Mouse (Mus musculus): ENCODE measurements around the gene Plekha8. TPM values are rescaled to one million over a fixed set of nuclear protein-coding genes. Genes with fewer than 3 reads are reported as not detected.

Plekha8 gene
- polyA plus RNA-seq, 1 experiment from 2014 or later, result 12.2 TPM

DNA sequence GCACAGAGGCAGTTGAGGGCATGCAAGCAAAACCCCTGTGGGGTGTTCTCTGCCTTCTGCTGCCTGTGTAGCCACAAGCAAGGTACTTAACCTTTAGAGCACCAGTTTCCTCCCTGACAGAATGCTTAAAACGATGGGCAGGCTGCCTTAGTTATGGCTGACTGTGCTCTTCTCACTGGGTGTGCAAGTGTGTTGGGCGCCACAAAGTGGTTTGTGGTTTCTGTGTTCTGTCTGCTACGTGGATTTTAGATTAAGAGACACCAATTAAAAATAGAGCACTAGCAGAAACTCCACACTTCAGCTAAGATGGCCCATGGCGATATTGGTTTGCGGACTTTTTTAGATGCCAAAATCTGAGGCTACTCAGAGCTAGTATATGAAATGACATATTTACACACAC, 90.2 kb downstream of the Plekha8 start:
- Histone ChIP-seq H3K27ac (ENCODE audit: low read depth, low read length) (no peak overlapping the region), H3K4me2 (ENCODE audit: low read depth, low read length) (no peak overlapping the region), H3K9ac (replicated peaks; ENCODE audit: low read depth, low read length) (no peak overlapping the region), H3K4me3 (ENCODE audit: low read depth, low read length) (no peak overlapping the region), H3K36me3 (ENCODE audit: control insufficient read depth, insufficient read depth, low read length) (no peaks in the 10 kb centered on the region), H3K4me1 (ENCODE audit: control insufficient read depth, insufficient read depth, low read length) (peaks cover 12% of the 10 kb centered on the region), H3K27me3 (ENCODE audit: control insufficient read depth, insufficient read depth, low read length) (no peaks in the 10 kb centered on the region), H3K9me3 (ENCODE audit: control insufficient read depth, low read length) (no peaks in the 10 kb centered on the region)
- ATAC-seq (ENCODE audit: low read depth), result no peak
- WGBS, result 76% methylated on average over 5 of the region's 5 CpGs

DNA sequence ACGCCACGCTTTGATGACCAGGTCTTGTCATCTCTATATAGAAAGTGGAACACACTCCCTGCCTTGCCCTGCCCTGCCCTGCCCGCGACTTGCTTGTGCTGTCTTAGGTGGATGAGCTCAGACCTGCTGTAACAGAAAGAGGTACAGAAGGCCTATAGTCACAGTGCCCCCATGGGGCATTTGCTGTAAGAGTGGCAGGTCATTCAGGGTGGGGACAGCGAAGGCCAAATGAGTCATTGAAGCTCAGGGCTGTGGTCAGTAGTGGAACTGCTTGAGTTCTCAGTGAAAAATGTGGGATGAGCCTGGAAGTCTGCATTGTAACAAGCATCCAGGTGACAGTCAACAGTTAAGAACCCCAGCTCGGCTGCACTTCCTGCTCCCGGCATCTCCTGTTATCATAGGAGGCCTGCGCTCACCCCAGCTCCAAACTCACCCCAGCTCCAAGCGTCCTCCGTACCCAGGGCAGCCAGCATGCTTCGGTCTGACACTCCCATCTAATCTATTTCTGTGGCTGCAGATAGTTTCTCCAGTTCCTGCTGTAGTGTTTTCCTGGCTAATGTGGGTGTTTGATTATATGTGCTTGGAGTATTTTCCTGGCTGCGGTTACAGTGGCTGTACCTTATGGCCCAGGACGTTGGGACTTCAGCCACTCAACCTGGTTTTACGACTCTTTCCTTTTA, 90.9 kb downstream of the Plekha8 start:
- Histone ChIP-seq H3K4me2 (ENCODE audit: low read depth, low read length) (no peak overlapping the region), H3K27ac (ENCODE audit: low read depth, low read length) (no peak overlapping the region), H3K36me3 (ENCODE audit: control insufficient read depth, insufficient read depth, low read length) (peaks cover under 1% of the 10 kb centered on the region; the same call in 1 of the 2 replicates), H3K27me3 (ENCODE audit: control insufficient read depth, insufficient read depth, low read length) (no peaks in the 10 kb centered on the region), H3K4me1 (ENCODE audit: control insufficient read depth, insufficient read depth, low read length) (peaks cover 10% of the 10 kb centered on the region), H3K9me3 (ENCODE audit: control insufficient read depth, low read length) (no peaks in the 10 kb centered on the region), H3K4me3 (ENCODE audit: low read depth, low read length) (no peak overlapping the region), H3K9ac (replicated peaks; ENCODE audit: low read depth, low read length) (no peak overlapping the region)
- no peak for ATAC-seq (ENCODE audit: low read depth)
- WGBS, result 80% methylated on average over 14 of the region's 14 CpGs

DNA sequence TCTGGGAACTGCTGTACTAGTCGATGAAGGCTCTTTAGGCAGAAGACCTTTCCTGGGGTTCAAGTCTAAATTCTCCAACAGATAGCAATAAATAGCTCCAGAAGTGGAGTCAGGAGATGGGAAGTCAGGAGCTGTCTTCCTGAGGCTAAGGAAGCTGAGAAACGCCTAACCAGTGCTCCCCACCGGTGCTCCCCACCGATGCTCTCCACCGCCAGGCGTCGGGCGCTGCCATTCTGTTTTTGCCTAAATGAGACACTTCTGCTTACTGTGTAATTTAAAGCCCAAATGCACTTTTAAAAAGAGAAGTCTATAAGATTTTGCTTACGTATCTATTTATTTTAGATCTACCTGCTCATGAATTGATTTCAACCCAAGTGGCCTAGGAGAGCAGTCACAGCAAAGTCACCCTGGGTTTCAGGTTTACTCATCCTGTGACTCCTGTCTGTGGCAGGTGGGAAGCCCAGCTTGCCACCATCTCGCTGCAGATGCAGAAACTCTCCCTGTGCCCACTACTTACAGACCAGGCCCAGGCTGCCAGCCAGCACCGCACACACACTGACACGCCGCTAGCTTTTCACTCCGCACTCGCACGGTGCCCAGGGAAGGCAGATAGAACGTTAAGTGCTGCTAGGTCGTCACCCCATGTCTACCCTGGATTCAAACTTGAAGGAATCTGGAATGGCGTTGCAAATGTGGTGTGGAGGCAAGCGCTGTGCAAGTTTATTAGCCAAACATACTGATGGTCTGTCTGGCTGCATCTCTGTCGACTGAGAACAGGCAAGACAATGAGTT, 92.2 kb downstream of the Plekha8 start:
- Histone ChIP-seq H3K27me3 (ENCODE audit: control insufficient read depth, insufficient read depth, low read length) (no peaks in the 10 kb centered on the region), H3K4me2 (ENCODE audit: low read depth, low read length) (no peak overlapping the region), H3K27ac (ENCODE audit: low read depth, low read length) (no peak overlapping the region), H3K9me3 (ENCODE audit: control insufficient read depth, low read length) (no peaks in the 10 kb centered on the region), H3K36me3 (ENCODE audit: control insufficient read depth, insufficient read depth, low read length) (peaks cover 13% of the 10 kb centered on the region; the same call in 1 of the 2 replicates), H3K4me1 (ENCODE audit: control insufficient read depth, insufficient read depth, low read length) (peaks cover 7% of the 10 kb centered on the region), H3K4me3 (ENCODE audit: low read depth, low read length) (no peak overlapping the region), H3K9ac (replicated peaks; ENCODE audit: low read depth, low read length) (no peak overlapping the region)
- 87% methylated on average over 21 of the region's 21 CpGs for WGBS
- ATAC-seq (ENCODE audit: low read depth), result no peak

DNA sequence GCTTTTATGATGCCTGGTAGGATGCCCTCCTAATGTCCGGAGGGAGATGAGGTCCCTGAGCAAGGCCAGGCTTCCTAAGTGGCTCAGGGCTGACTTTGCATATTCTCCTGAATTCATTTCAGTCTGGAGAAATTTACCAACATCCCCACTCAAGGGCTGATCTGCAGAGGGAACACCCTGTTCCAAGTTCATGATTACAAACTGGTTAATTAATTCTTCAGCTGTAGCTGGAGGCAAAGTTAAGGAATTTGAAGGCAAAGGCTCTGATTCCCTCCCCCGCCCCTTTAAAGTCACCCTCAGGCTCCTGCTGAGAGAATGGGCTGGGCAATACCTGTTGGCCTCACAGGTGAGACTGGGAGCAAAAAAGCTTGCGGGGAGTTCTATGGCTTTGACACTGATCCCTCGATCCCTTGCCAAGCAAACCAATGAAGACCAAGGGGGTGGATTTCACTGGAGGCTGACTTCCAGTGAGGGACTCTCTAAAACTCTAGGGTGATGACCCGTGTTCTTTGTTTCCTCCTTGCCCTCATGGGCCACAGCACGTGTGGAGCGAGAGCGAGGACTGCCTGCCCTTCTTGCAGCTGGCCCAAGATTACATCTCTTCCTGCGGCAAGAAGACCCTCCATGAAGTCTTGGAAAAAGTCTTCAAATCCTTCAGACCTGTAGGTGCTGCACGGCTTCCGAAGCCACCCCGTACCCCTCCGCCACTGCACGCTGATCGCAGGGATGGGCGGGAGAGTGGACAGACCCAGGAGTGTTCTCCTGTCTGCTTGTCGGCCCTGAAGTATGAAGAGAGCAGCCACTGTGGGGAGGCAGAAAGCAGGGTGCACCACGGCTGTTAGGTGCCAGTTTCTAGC, 93.8 kb downstream of the Plekha8 start:
- H3K4me1 ChIP-seq (ENCODE audit: control insufficient read depth, insufficient read depth, low read length), result no peaks in the 10 kb centered on the region
- 82% methylated on average over 18 of the region's 18 CpGs for WGBS

DNA sequence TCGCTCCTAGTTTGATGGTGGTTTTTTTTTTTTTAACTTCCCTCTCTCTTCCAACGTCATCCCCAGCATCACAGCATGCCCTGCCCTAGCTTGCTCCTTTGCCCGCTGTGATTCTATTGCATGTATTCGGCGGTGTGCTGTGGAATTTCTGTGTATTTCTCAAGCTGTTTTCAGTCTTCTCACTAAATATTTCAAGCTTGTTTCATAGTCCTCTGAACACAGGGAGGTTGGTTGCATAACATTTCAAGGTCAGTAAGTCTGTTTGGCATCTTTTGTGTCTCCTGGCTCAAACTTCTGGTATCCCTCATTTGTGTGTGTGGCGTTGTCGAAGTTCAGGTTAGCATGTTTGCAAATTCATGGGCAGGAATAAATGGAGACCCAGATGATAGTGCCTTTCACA, 94.8 kb downstream of the Plekha8 start:
- H3K36me3 ChIP-seq (ENCODE audit: control insufficient read depth, insufficient read depth, low read length), result peaks cover 13% of the 10 kb centered on the region
- 89% methylated on average over 7 of the region's 7 CpGs for WGBS

More for the DNA sequence above, 93.8 kb downstream of the Plekha8 start:
- ATAC-seq (ENCODE audit: low read depth), result no peak
- Histone ChIP-seq H3K9ac (replicated peaks; ENCODE audit: low read depth, low read length) (no peak overlapping the region), H3K4me2 (ENCODE audit: low read depth, low read length) (no peak overlapping the region), H3K9me3 (ENCODE audit: control insufficient read depth, low read length) (no peaks in the 10 kb centered on the region), H3K4me3 (ENCODE audit: low read depth, low read length) (no peak overlapping the region), H3K27me3 (ENCODE audit: control insufficient read depth, insufficient read depth, low read length) (no peaks in the 10 kb centered on the region), H3K36me3 (ENCODE audit: control insufficient read depth, insufficient read depth, low read length) (peaks cover 13% of the 10 kb centered on the region; the same call in 1 of the 2 replicates), H3K27ac (ENCODE audit: low read depth, low read length) (no peak overlapping the region)

DNA sequence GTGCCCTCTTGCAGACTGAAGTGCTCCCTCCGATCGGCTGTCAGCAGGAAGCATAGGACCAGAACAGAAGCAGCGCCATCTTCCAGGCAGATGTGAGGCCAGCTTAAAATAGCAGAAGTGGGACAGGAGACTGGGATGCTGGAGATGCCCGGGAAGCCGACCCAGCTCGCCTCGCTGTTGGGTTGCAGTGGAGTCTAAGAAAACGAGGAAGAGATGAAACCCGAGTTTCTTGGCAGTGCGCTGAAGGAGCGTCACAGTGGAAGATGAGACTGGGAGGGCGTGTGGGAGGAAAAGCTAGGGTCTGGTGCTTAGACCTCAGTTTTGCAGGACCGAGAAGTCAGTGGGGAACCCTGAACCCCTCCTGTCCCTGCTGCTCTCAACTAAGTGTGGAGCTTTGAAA, 95.9 kb downstream of the Plekha8 start:
- H3K4me2 ChIP-seq (ENCODE audit: low read depth, low read length), result no peak overlapping the region
- H3K36me3 ChIP-seq (ENCODE audit: control insufficient read depth, insufficient read depth, low read length), result peaks cover 13% of the 10 kb centered on the region
- no peak overlapping the region for H3K9ac ChIP-seq (replicated peaks; ENCODE audit: low read depth, low read length)
- no peak for ATAC-seq (ENCODE audit: low read depth)
- 90% methylated on average over 13 of the region's 13 CpGs for WGBS
- H3K27ac ChIP-seq (ENCODE audit: low read depth, low read length), result no peak overlapping the region
- H3K4me1 ChIP-seq (ENCODE audit: control insufficient read depth, insufficient read depth, low read length), result no peaks in the 10 kb centered on the region
- H3K27me3 ChIP-seq (ENCODE audit: control insufficient read depth, insufficient read depth, low read length), result no peaks in the 10 kb centered on the region
- H3K4me3 ChIP-seq (ENCODE audit: low read depth, low read length), result no peak overlapping the region
- peaks cover 3% of the 10 kb centered on the region; the same call in 1 of the 2 replicates for H3K9me3 ChIP-seq (ENCODE audit: control insufficient read depth, low read length)

More for the DNA sequence above, 94.8 kb downstream of the Plekha8 start:
- Histone ChIP-seq H3K4me1 (ENCODE audit: control insufficient read depth, insufficient read depth, low read length) (no peaks in the 10 kb centered on the region), H3K4me2 (ENCODE audit: low read depth, low read length) (no peak overlapping the region), H3K27ac (ENCODE audit: low read depth, low read length) (no peak overlapping the region), H3K9me3 (ENCODE audit: control insufficient read depth, low read length) (peaks cover 3% of the 10 kb centered on the region; the same call in 1 of the 2 replicates), H3K27me3 (ENCODE audit: control insufficient read depth, insufficient read depth, low read length) (no peaks in the 10 kb centered on the region), H3K9ac (replicated peaks; ENCODE audit: low read depth, low read length) (no peak overlapping the region), H3K4me3 (ENCODE audit: low read depth, low read length) (no peak overlapping the region)
- no peak for ATAC-seq (ENCODE audit: low read depth)

DNA sequence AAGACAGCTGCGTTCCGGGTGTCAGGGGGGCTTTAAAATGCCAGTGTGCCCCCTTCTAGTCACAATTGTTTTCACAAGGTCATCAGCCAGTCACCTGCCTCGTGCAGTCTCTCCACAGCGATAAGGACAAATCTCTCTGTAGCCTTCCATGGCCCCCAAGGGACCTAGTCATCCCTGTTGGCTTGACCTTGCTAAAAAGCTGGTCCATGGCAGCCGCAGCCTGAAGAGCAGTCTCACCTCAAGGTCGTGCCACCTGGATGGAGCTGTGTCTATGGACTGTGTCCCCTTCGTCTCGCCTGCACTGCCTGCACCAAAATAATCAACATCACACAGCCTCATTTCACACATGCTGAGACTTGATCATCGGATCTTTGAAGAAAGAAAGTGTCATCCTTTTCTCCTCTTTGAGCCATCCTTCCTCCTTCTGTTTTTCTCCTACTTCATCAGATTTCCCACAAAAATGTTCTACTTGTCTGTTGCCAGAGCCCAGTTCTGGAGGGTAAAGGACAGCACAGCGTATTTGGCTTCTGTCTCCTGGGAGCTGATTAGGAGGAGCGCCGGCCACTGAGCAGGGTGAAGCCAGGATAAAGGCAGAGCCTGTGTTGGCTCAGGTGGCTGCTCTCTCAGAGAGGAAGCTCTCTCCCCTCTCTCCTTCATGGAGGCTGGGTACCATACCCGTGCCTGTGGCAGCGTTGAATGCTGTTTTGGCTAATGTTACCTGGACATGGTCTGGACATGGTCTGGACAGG, 96.6 kb downstream of the Plekha8 start:
- Histone ChIP-seq H3K27me3 (ENCODE audit: control insufficient read depth, insufficient read depth, low read length) (no peaks in the 10 kb centered on the region), H3K27ac (ENCODE audit: low read depth, low read length) (no peak overlapping the region), H3K4me1 (ENCODE audit: control insufficient read depth, insufficient read depth, low read length) (no peaks in the 10 kb centered on the region), H3K4me3 (ENCODE audit: low read depth, low read length) (no peak overlapping the region), H3K36me3 (ENCODE audit: control insufficient read depth, insufficient read depth, low read length) (peaks cover 13% of the 10 kb centered on the region), H3K9ac (replicated peaks; ENCODE audit: low read depth, low read length) (no peak overlapping the region), H3K9me3 (ENCODE audit: control insufficient read depth, low read length) (peaks cover 3% of the 10 kb centered on the region; the same call in 1 of the 2 replicates), H3K4me2 (ENCODE audit: low read depth, low read length) (no peak overlapping the region)
- no peak for ATAC-seq (ENCODE audit: low read depth)
- 82% methylated on average over 14 of the region's 14 CpGs for WGBS

DNA sequence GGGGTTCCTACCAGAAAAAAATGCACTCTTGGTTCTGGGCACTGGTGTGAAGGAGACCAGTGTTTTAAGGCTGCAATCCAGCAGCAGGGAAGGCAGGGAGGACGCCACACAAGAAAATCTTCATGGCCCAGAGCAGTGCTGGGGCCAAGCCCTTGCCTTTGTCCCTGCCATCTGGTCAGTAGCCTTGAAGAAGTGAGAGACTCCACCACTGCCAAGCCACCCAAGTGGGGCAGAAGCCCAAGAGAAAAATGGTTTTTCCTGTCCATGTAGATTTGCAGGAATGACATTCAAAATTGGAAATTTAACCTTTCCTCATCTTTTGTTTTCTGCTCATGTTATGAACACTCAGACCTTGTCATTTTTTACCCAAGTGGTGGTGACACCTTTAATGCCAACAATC, 97.3 kb downstream of the Plekha8 start:
- Histone ChIP-seq H3K27ac (ENCODE audit: low read depth, low read length) (no peak overlapping the region), H3K36me3 (ENCODE audit: control insufficient read depth, insufficient read depth, low read length) (peaks cover 13% of the 10 kb centered on the region), H3K4me2 (ENCODE audit: low read depth, low read length) (no peak overlapping the region), H3K4me1 (ENCODE audit: control insufficient read depth, insufficient read depth, low read length) (no peaks in the 10 kb centered on the region), H3K9me3 (ENCODE audit: control insufficient read depth, low read length) (peaks cover 3% of the 10 kb centered on the region; the same call in 1 of the 2 replicates), H3K9ac (replicated peaks; ENCODE audit: low read depth, low read length) (no peak overlapping the region), H3K27me3 (ENCODE audit: control insufficient read depth, insufficient read depth, low read length) (no peaks in the 10 kb centered on the region), H3K4me3 (ENCODE audit: low read depth, low read length) (no peak overlapping the region)
- ATAC-seq (ENCODE audit: low read depth), result no peak
- WGBS, result 86% methylated on average over 1 of the region's 1 CpGs

Data from neural tube, embryonic 14.5 days (tissue).